Comparison of ENCODE assay signal across 9 mouse cellular contexts in the genomic region with DNA sequence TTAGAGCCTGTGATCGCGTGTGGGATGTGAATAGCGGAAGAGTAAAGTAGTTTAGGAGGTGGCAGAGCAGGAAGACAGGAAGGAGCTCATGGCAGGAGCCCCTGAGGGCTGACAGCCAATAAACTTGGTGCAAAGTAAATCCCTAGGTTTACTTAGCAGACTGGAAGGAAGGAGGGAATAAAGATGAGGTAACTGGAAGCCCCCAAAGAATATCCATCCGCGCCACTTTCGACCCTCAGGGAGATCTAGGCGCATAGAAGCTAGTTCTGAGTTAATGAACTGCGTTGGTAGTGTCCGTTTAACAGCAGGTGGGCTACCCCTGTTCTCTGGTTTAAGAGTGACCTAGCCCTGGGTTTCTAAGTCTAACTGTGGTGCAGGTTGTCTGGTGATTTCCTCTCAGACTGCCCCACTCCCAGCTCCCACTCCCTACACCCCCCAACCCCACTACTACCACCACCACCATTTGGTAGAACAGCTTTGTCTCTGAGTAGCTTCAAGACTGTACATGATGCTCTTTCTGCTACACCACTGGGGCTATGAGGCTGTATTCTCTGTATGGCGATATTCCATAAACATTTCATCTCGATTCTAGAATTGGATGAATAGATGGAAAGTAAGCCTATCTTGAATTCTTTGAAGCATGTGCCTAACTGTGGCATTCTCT. TPM values are rescaled to one million over a fixed set of nuclear protein-coding genes. Genes with fewer than 3 reads are reported as not detected.
DNase-seq lines count a peak whose midpoint lies in the region; ATAC-seq and TF ChIP-seq lines count a peak whose summit lies in the region.
"Had no signal": no experiment of that assay in that cellular context is flagged by ENCODE, and none has a peak within 500 bp of the region (broad histone marks: within the 10 kb centered on the region; RNA-seq: fewer than 3 reads in every experiment).

No protein-coding gene starts in this region.

- intact Hi-C loops in heart, postnatal 14 days (cut with DNase I): no loop called here
- intact Hi-C loops in left cerebral cortex, postnatal 36 days (cut with DNase I): no loop called here

- H3K9me3 ChIP-seq in heart, embryonic 14.5 days (ENCODE audit: control insufficient read depth, low read length): no peaks in the 10 kb centered on the region
- no peaks in the 10 kb centered on the region for H3K9me3 ChIP-seq in embryonic facial prominence, embryonic 13.5 days
- no peaks in the 10 kb centered on the region for H3K9me3 ChIP-seq in intestine, embryonic 15.5 days
- no peaks in the 10 kb centered on the region for H3K9me3 ChIP-seq in midbrain, postnatal 0 days (ENCODE audit: low read length)

- H3K27me3 ChIP-seq in heart, embryonic 14.5 days (ENCODE audit: control insufficient read depth, insufficient read depth, low read length): no peaks in the 10 kb centered on the region
- no peaks in the 10 kb centered on the region for H3K27me3 ChIP-seq in embryonic facial prominence, embryonic 13.5 days
- H3K27me3 ChIP-seq in intestine, embryonic 15.5 days (replicated peaks): no peaks in the 10 kb centered on the region
- no peaks in the 10 kb centered on the region for H3K27me3 ChIP-seq in midbrain, postnatal 0 days (ENCODE audit: insufficient read depth, low read length)

- peak overlapping the region in 1 of 2 experiments; percentile 35; a peak in 2 of 4 replicates for H3K4me3 ChIP-seq in heart, embryonic 14.5 days (ENCODE audit: control insufficient read depth in 1 of 2, insufficient read depth in 1 of 2, low read depth in 1 of 2, low read length in 2 of 2)
- H3K4me3 ChIP-seq in embryonic facial prominence, embryonic 13.5 days: peak overlapping the region; percentile 36
- peak overlapping the region; percentile 12; the same call in 1 of the 2 replicates for H3K4me3 ChIP-seq in intestine, embryonic 15.5 days (replicated peaks)
- H3K4me3 ChIP-seq in midbrain, postnatal 0 days (ENCODE audit: low read depth, low read length): peak overlapping the region; percentile 23

- H3K9ac ChIP-seq in heart, embryonic 14.5 days (ENCODE audit: low read length): peak overlapping the region; percentile 50; the same call in 1 of the 2 replicates
- 0 out of 2 replicates have a peak overlapping the region, but pooled peaks have one; percentile 40 for H3K9ac ChIP-seq in embryonic facial prominence, embryonic 13.5 days
- no peak overlapping the region for H3K9ac ChIP-seq in intestine, embryonic 15.5 days
- H3K9ac ChIP-seq in midbrain, postnatal 0 days (replicated peaks; ENCODE audit: low read length, poor library complexity, severe bottlenecking): no peak overlapping the region

- DNase-seq in heart, postnatal 14 days: no peak
- no peak for DNase-seq in midbrain, postnatal 0 days (ENCODE audit: low spot score)
- no peak for DNase-seq in left cerebral cortex, adult 8-10 months (ENCODE audit: low spot score in 2 of 2)
- DNase-seq in adipocyte (ENCODE audit: low spot score): no peak
- no peak for DNase-seq in left cerebral cortex, postnatal 36 days (ENCODE audit: low spot score in 2 of 2)
- DNase-seq: gastrocnemius, postnatal 36 days had no signal

- no peak for TF ChIP-seq CTCF in midbrain, postnatal 0 days (IDR thresholded peaks at IDR 0.05)

- H3K4me2 ChIP-seq in heart, embryonic 14.5 days (ENCODE audit: low read length): peak overlapping the region; percentile 68
- peak overlapping the region; percentile 58 for H3K4me2 ChIP-seq in embryonic facial prominence, embryonic 13.5 days
- H3K4me2 ChIP-seq in intestine, embryonic 15.5 days (replicated peaks): peak overlapping the region; percentile 52
- H3K4me2 ChIP-seq in midbrain, postnatal 0 days (ENCODE audit: low read depth, low read length, poor library complexity, severe bottlenecking): peak overlapping the region; percentile 45

- H3K4me1 ChIP-seq in heart, embryonic 14.5 days (ENCODE audit: control insufficient read depth in 2 of 2, insufficient read depth in 2 of 2, low read length in 2 of 2): peaks cover 8 to 13% of the 10 kb centered on the region in 2 experiments
- peaks cover 27% of the 10 kb centered on the region for H3K4me1 ChIP-seq in embryonic facial prominence, embryonic 13.5 days
- 0 out of 2 replicates have a peak, but pooled peaks cover 6% of the 10 kb centered on the region for H3K4me1 ChIP-seq in intestine, embryonic 15.5 days (replicated peaks)
- peaks cover 2% of the 10 kb centered on the region; the same call in 1 of the 2 replicates for H3K4me1 ChIP-seq in midbrain, postnatal 0 days (ENCODE audit: insufficient read depth, low read length)

- H3K27ac ChIP-seq in heart, embryonic 14.5 days (replicated peaks in 1 of 2; ENCODE audit: control insufficient read depth in 1 of 2, insufficient read depth in 1 of 2, low read depth in 2 of 2, low read length in 2 of 2): 0 out of 4 replicates have a peak overlapping the region, but pooled peaks of 1 of the 2 experiments have one; percentile 12
- H3K27ac ChIP-seq in embryonic facial prominence, embryonic 13.5 days: 0 out of 2 replicates have a peak overlapping the region, but pooled peaks have one; percentile 16
- no peak overlapping the region for H3K27ac ChIP-seq in intestine, embryonic 15.5 days
- no peak overlapping the region for H3K27ac ChIP-seq in midbrain, postnatal 0 days (ENCODE audit: low read depth, low read length)

- no peaks in the 10 kb centered on the region for H3K36me3 ChIP-seq in heart, embryonic 14.5 days (ENCODE audit: control insufficient read depth, insufficient read depth, low read length)
- no peaks in the 10 kb centered on the region for H3K36me3 ChIP-seq in embryonic facial prominence, embryonic 13.5 days
- H3K36me3 ChIP-seq in intestine, embryonic 15.5 days: no peaks in the 10 kb centered on the region
- no peaks in the 10 kb centered on the region for H3K36me3 ChIP-seq in midbrain, postnatal 0 days (ENCODE audit: insufficient read depth, low read length)

- no peak for ATAC-seq in heart, embryonic 14.5 days (ENCODE audit: insufficient number of reproducible peaks, insufficient read depth, low FRiP score, low read depth)
- no peak for ATAC-seq in embryonic facial prominence, embryonic 13.5 days (ENCODE audit: insufficient number of reproducible peaks, insufficient read depth, low FRiP score, low TSS enrichment, low read depth)
- ATAC-seq in intestine, embryonic 15.5 days: no peak; the same call in 1 of the 2 replicates
- 0 out of 2 replicates have a peak, but pooled peaks have one; percentile 28 for ATAC-seq in midbrain, postnatal 0 days (ENCODE audit: low FRiP score)

- WGBS in heart, embryonic 14.5 days: 54% methylated on average over 11 of the region's 11 CpGs
- 28% methylated on average over 11 of the region's 11 CpGs for WGBS in embryonic facial prominence, embryonic 13.5 days
- 41% methylated on average over 11 of the region's 11 CpGs for WGBS in intestine, embryonic 15.5 days
- WGBS in midbrain, postnatal 0 days: 37% methylated on average over 11 of the region's 11 CpGs

RNA-seq across cellular contexts. Expression of a gene that starts 26.1 kb away (rescaled TPM):
- 13.5 and 13.7 TPM in 2 replicates for polyA plus RNA-seq in heart, embryonic 14.5 days (2014; fragmentation: Nextera tagmentation; extraction: Ambion mirVana)
- total RNA-seq in heart, postnatal 14 days (2021): 1 to 10 TPM; 6.9 to 9.7 TPM
- polyA plus RNA-seq in embryonic facial prominence, embryonic 13.5 days (2015; fragmentation: Nextera tagmentation; extraction: Ambion mirVana): 17.7 and 20.9 TPM in 2 replicates
- 12.2 and 14.5 TPM in 2 replicates for polyA plus RNA-seq in intestine, embryonic 15.5 days (2015; fragmentation: Nextera tagmentation; extraction: Ambion mirVana)
- total RNA-seq in midbrain, postnatal 0 days (2014; rRNA removed): 3.6 and 5.4 TPM in 2 replicates
- polyA plus RNA-seq in midbrain, postnatal 0 days (2015; fragmentation: Nextera tagmentation; extraction: Ambion mirVana): 1.3 and 1.4 TPM in 2 replicates
- 1 to 10 TPM; 9.1 to 9.3 (median 9.2) TPM for total RNA-seq in left cerebral cortex, adult 8-10 months (2022)
- total RNA-seq in left cerebral cortex, postnatal 36 days (2021): 10 to 100 TPM in 1 of 2 experiments, 1 to 10 TPM in 1; 7.2 to 10.9 TPM

Comparison
In these comparisons a context has a peak if more than half of its experiments do, and no peak if none do; other contexts are left out.
1. H3K9ac ChIP-seq: peak in heart, embryonic 14.5 days (single experiment) and embryonic facial prominence, embryonic 13.5 days (single experiment); none in intestine, embryonic 15.5 days (single experiment) and midbrain, postnatal 0 days (single experiment).
2. Peak in every context shown above with its lines, with median percentiles within 50 percentile points of each other: H3K4me2 ChIP-seq.